Mouse (Mus musculus) erythroblast, embryonic 14.5 days (primary cell): Measurements from ENCODE around the gene Slc9a8.

Experiments used
- GATA1 ChIP-seq: IDR thresholded peaks from 2 replicates; pipeline ENCODE4 v1.6.1; 2012; ENCODE audit warnings: low read length, inconsistent platforms, mixed read lengths
- TAL1 ChIP-seq: IDR thresholded peaks from 3 replicates; pipeline ENCODE4 v1.6.1; 2012; ENCODE audit warnings: low read length, inconsistent platforms, mixed read lengths

GRCm38 (mm10) chr2:167386456-167386855 lies 35.1 kb upstream of the Slc9a8 start:
- TF ChIP-seq GATA1 (no peak), TAL1 (no peak)
